Mouse (Mus musculus) layer of hippocampus, adult 2 months (tissue): Measurements from ENCODE around the gene Pkn1. TPM values are rescaled to one million over a fixed set of nuclear protein-coding genes. Genes with fewer than 3 reads are reported as not detected.
A peak's percentile ranks its signal among the peaks of the same experiment; 100 is the strongest.

Experiments
- DNase-seq, 2 experiments: peaks; one replicate each; pipeline ENCODE4 v3.0.0; 2022; ENCODE audit warnings: low spot score in 2 of 2
- H3K27ac ChIP-seq: fragments of 200-600 bp; 2 replicates; pipeline ENCODE4 v1.8.1; 2022
- H3K4me3 ChIP-seq: fragments of 200-600 bp; 2 replicates; pipeline ENCODE4 v1.8.1; 2022; ENCODE audit warnings: mild to moderate bottlenecking
- CTCF ChIP-seq: fragments of 200-600 bp; conservative IDR thresholded peaks from 2 replicates; pipeline ENCODE4 v1.8.1; 2022; ENCODE audit warnings: antibody characterized with exemption, mild to moderate bottlenecking, moderate library complexity
- total RNA-seq, 2 experiments: library from RNA; stranded (reverse); gene quantifications; 2 replicates each; pipeline ENCODE4 v1.2.3; 2021

Pkn1 gene
- total RNA-seq, 2 experiments from 2014 or later = 47.9 to 56.8 TPM

GRCm38 (mm10) chr8:83737852-83738562, 39.0 kb upstream of the Pkn1 start:
- DNase-seq = no peak
- Histone ChIP-seq H3K27ac (0 out of 2 replicates have a peak overlapping the region, but pooled peaks have one; percentile 23), H3K4me3 (no peak overlapping the region)
- no peak for TF ChIP-seq CTCF

GRCm38 (mm10) chr8:83737346-83737745, 38.4 kb upstream of the Pkn1 start:
- no peak for DNase-seq
- no peak overlapping the region for H3K27ac ChIP-seq
- peak; percentile 49 for TF ChIP-seq CTCF
- no peak overlapping the region for H3K4me3 ChIP-seq

GRCm38 (mm10) chr8:83736681-83737080, 37.7 kb upstream of the Pkn1 start:
- TF ChIP-seq CTCF = no peak
- Histone ChIP-seq H3K4me3 (no peak overlapping the region), H3K27ac (no peak overlapping the region)
- no peak for DNase-seq

DNA sequence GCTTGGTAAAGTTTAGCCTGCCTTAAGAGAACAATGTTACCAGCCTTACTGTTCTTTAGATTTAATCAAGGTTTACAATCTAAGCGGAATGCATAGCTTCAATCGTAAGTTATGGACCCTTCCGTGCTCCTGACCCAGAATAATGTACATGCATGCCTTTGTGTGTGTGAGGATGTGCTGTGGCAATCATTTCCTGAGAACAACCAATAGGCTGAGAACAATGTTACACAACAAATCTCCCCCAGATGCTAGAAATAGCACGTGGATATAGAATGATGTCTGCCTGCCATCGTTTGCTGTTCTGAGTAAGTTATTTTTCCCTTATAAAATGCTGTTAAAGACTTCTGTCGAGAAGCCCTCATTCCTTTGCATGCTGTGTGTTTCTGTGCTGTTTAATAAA, 33.9 kb upstream of the Pkn1 start:
- DNase-seq = no peak
- no peak overlapping the region for H3K4me3 ChIP-seq
- TF ChIP-seq CTCF = no peak
- no peak overlapping the region for H3K27ac ChIP-seq

GRCm38 (mm10) chr8:83731906-83732305, 32.9 kb upstream of the Pkn1 start:
- no peak for DNase-seq
- Histone ChIP-seq H3K4me3 (no peak overlapping the region), H3K27ac (no peak overlapping the region)
- TF ChIP-seq CTCF = no peak

DNA sequence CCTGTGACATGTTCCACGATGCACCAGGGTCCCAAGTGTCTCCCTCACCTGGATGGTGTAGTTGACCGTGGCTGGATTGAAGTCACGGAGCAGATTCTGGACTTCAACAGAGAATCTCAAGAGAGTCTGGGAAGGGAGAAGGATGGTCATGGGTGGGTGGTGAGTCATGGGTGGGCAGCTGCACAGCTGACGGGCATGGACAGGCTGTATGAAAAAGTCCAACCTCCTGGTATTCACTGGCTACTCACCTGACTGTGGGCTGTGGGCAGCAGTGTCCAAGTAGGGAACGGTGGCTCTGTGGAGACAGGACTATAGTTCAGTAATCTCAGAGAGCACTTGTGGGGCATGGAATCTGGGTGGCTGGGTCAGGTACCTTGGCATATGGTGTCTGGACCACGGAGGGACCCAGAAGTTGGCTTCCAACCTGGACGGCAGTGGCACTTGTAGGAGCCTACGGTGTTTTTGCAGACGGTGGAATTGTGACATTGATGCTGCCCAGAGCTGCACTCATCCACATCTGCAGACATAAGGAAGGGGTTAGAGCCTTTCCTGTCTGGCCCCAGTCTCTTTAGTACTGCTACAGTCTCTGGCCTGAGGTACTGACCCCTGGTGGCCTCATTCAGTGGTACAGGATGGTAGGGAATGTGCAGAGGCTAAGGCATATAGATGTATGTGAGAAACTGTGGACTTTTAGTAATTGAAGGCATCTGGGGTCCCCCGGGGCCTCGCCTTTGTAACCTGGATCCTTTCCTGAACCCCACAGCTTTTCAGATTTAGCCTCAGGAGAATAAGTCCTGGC, 30.2 kb upstream of the Pkn1 start:
- TF ChIP-seq CTCF = peak; percentile 71
- Histone ChIP-seq H3K27ac (no peak overlapping the region), H3K4me3 (no peak overlapping the region)
- DNase-seq = no peak

- TF ChIP-seq CTCF = no peak
- no peak for DNase-seq
- Histone ChIP-seq H3K4me3 (no peak overlapping the region), H3K27ac (no peak overlapping the region)
These were observed 26.6 kb upstream of the Pkn1 start for GRCm38 (mm10) chr8:83725521-83726102.

- Histone ChIP-seq H3K27ac (no peak overlapping the region), H3K4me3 (no peak overlapping the region)
- peak; percentile 84 to 87 for DNase-seq
- peak; percentile 97 for TF ChIP-seq CTCF
These were observed 25.9 kb upstream of the Pkn1 start for GRCm38 (mm10) chr8:83724697-83725482.

GRCm38 (mm10) chr8:83723447-83724083, 24.6 kb upstream of the Pkn1 start:
- no peak overlapping the region for H3K27ac ChIP-seq
- no peak overlapping the region for H3K4me3 ChIP-seq
- no peak for TF ChIP-seq CTCF
- DNase-seq = no peak

DNA sequence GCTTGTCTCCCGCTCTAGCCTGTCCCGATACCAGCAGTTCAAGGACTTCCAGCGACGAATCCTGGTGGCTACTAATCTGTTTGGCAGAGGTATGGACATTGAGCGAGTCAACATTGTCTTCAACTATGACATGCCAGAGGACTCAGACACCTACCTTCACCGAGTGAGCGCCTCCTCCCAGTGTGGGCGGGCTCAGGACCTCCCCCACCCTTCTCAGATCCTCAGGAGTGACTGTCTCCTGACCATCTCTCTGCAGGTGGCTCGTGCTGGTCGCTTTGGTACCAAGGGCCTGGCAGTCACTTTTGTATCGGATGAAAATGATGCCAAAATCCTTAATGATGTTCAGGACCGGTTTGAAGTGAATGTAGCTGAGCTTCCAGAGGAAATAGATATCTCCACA, 23.7 kb upstream of the Pkn1 start:
- Histone ChIP-seq H3K27ac (no peak overlapping the region), H3K4me3 (no peak overlapping the region)
- DNase-seq = no peak
- TF ChIP-seq CTCF = no peak

- Histone ChIP-seq H3K27ac (no peak overlapping the region), H3K4me3 (no peak overlapping the region)
- no peak for TF ChIP-seq CTCF
- no peak for DNase-seq
These were observed 22.5 kb upstream of the Pkn1 start for GRCm38 (mm10) chr8:83721405-83722025.

- no peak for TF ChIP-seq CTCF
- no peak overlapping the region for H3K4me3 ChIP-seq
- no peak for DNase-seq
- no peak overlapping the region for H3K27ac ChIP-seq
These were observed 20.7 kb upstream of the Pkn1 start for GRCm38 (mm10) chr8:83719693-83720092.
